Mouse (Mus musculus) heart, postnatal 0 days (tissue): ENCODE results near the gene Crtc3.

ENCODE experiments used
- CTCF ChIP-seq: IDR thresholded peaks from 2 replicates; pipeline ENCODE4 v1.5.1; 2016; ENCODE audit warnings: antibody characterized with exemption, control low read depth, low read depth
- EP300 ChIP-seq: IDR thresholded peaks from 2 replicates; pipeline ENCODE4 v1.6.1; 2016; ENCODE audit warnings: antibody characterized with exemption, low read depth

DNA sequence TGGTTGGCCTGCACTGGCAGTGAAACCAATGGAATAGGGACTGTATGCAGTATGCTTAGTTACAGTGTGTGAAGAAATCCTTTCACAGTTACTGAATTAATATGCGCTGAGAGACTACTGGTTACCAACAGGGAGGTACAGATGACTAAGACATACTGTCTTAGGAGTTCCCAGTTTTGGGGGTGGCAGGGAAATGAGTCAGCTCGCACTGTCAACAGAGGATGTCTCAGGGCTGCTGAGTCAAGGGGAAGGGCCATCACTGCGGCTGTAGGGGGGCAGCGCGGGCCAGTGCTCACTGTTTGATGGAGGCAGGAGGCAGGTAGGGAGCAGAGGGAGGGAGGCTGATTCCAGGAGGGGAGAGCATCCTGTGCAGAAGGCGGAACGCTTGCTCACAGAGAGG is 26.6 kb upstream of the Crtc3 start:
- TF ChIP-seq CTCF (no peak), EP300 (no peak)
